Mouse (Mus musculus) lung, postnatal 0 days (tissue): ENCODE results near the gene AI182371. TPM values are rescaled to one million over a fixed set of nuclear protein-coding genes. Genes with fewer than 3 reads are reported as not detected.

ENCODE experiments used
- ATAC-seq: fragments of 200-750 bp; cut with Nextera tagmentation; 2 replicates; pipeline ENCODE4 v1.8.0; 2017; ENCODE audit warnings: moderate library complexity
- DNase-seq: peaks from one replicate; pipeline ENCODE4 v3.0.0-alpha.2; 2016; ENCODE audit warnings: low spot score
- H3K27ac ChIP-seq: fragments of 300-500 bp; sonication (generic); 2 replicates; pipeline ENCODE4 v1.5.1; 2014; ENCODE audit warnings: antibody characterized with exemption, mild to moderate bottlenecking, low read length, mixed read lengths
- H3K27me3 ChIP-seq: fragments of 300-500 bp; sonication (generic); replicated peaks from 2 replicates; pipeline ENCODE4 v1.6.1; 2014; ENCODE audit warnings: low read length, mixed read lengths; ENCODE audit not compliant: insufficient read depth
- H3K36me3 ChIP-seq: fragments of 300-500 bp; sonication (generic); 2 replicates; pipeline ENCODE4 v1.6.1; 2014; ENCODE audit warnings: low read length, mixed read lengths; ENCODE audit not compliant: insufficient read depth
- H3K4me1 ChIP-seq: fragments of 300-500 bp; sonication (generic); 2 replicates; pipeline ENCODE4 v1.6.1; 2014; ENCODE audit warnings: antibody characterized with exemption, low read depth, low read length, mixed read lengths; ENCODE audit not compliant: insufficient read depth
- H3K4me2 ChIP-seq: fragments of 300-500 bp; sonication (generic); replicated peaks from 2 replicates; pipeline ENCODE4 v1.6.1; 2014; ENCODE audit warnings: low read depth, mild to moderate bottlenecking, low read length, moderate library complexity, mixed read lengths
- H3K4me3 ChIP-seq: fragments of 300-500 bp; sonication (generic); 2 replicates; pipeline ENCODE4 v1.5.1; 2014; ENCODE audit warnings: low read depth, low read length
- H3K9ac ChIP-seq: fragments of 300-500 bp; sonication (generic); replicated peaks from 2 replicates; pipeline ENCODE4 v1.6.1; 2014; ENCODE audit warnings: low read depth, mild to moderate bottlenecking
- H3K9me3 ChIP-seq: fragments of 300-500 bp; sonication (generic); 2 replicates; pipeline ENCODE4 v1.6.1; 2016; ENCODE audit warnings: low read length, mixed read lengths
- CTCF ChIP-seq: IDR thresholded peaks from 2 replicates; pipeline ENCODE4 v1.5.1; 2016; ENCODE audit warnings: antibody characterized with exemption, mild to moderate bottlenecking
- EP300 ChIP-seq: IDR thresholded peaks from 2 replicates; pipeline ENCODE4 v1.6.1; 2016; ENCODE audit warnings: antibody characterized with exemption, mild to moderate bottlenecking, control low read depth
- WGBS: fragments of 180-500 bp; shearing (Covaris S2); extraction: QIAGEN DNeasy Blood & Tissue Kit; methylation state at CpG from one replicate; pipeline ENCODE4 v1.1.7; 2014; 5-methylcytosine and 5-hydroxymethylcytosine counted together
- polyA plus RNA-seq: library from polyadenylated mRNA; unstranded; fragments of >200 nt; fragmentation: Nextera tagmentation; extraction: Ambion mirVana; gene quantifications from 2 replicates; pipeline ENCODE4 v1.2.1, GENCODE M21; 2015

AI182371 gene
- polyA plus RNA-seq, 1 experiment from 2014 or later = 3.0 TPM

DNA sequence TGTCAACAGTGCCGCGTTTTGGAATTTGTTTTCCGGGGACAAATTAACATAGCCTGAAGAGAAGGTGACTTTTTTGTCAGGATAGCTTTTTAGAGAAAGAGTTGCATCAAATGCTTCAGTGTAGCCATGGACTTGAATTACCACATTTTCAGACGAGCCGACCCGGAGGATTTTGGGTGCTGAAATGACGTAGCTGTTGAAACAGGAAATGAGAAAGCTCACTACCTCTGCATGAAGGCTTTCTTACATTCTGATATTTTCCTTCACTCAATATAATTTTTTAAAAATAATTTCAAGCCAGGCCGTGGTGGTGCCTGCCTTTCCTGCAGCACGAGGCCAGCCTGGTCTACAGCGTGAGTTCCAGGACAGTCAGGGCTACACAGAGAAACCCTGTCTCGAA is 44.1 kb downstream of the AI182371 start:
- H3K4me2 ChIP-seq = no peak overlapping the region
- 77% methylated on average over 11 of the region's 11 CpGs for WGBS
- no peaks in the 10 kb centered on the region for H3K36me3 ChIP-seq
- H3K4me3 ChIP-seq = no peak overlapping the region
- no peak overlapping the region for H3K9ac ChIP-seq
- no peaks in the 10 kb centered on the region for H3K27me3 ChIP-seq
- no peak for ATAC-seq
- no peaks in the 10 kb centered on the region for H3K9me3 ChIP-seq
- no peak overlapping the region for H3K27ac ChIP-seq
- H3K4me1 ChIP-seq = no peaks in the 10 kb centered on the region
- TF ChIP-seq EP300 = no peak
- no peak for TF ChIP-seq CTCF
- DNase-seq = no peak

DNA sequence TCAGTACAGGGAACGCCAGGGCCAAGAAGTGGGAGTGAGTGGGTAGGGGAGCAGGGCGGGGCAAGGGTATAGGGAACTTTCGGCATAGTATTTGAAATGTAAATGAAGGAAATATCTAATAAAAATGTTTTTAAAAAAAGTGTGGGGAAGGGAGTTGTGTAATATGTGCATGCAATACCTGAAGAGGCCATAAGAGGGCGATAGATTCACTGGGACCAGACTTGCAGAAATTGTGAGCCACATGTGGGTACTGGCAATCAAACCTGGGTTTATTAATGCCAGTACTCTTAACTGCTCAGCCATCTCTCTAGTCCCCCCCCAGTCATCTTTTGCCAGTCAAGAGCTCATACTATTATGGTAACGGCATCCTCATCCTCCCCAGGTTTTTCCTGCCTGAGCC is 52.5 kb downstream of the AI182371 start:
- no peak overlapping the region for H3K4me3 ChIP-seq
- H3K4me2 ChIP-seq = no peak overlapping the region
- no peaks in the 10 kb centered on the region for H3K27me3 ChIP-seq
- H3K27ac ChIP-seq = no peak overlapping the region
- no peaks in the 10 kb centered on the region for H3K4me1 ChIP-seq
- H3K9ac ChIP-seq = no peak overlapping the region
- DNase-seq = peak; percentile 60
- H3K9me3 ChIP-seq = no peaks in the 10 kb centered on the region
- no peak for ATAC-seq
- 29% methylated on average over 5 of the region's 5 CpGs for WGBS
- no peak for TF ChIP-seq EP300
- peak; percentile 82 for TF ChIP-seq CTCF
- no peaks in the 10 kb centered on the region for H3K36me3 ChIP-seq

- ATAC-seq = no peak
- no peaks in the 10 kb centered on the region for H3K27me3 ChIP-seq
- peak; percentile 72 for DNase-seq
- H3K9me3 ChIP-seq = no peaks in the 10 kb centered on the region
- no peak overlapping the region for H3K9ac ChIP-seq
- TF ChIP-seq CTCF (peak; percentile 85), EP300 (no peak)
- 67% methylated on average over 2 of the region's 2 CpGs for WGBS
- no peaks in the 10 kb centered on the region for H3K36me3 ChIP-seq
- no peak overlapping the region for H3K4me3 ChIP-seq
- H3K4me1 ChIP-seq = no peaks in the 10 kb centered on the region
- H3K27ac ChIP-seq = no peak overlapping the region
- H3K4me2 ChIP-seq = no peak overlapping the region
These were observed 56.4 kb downstream of the AI182371 start for GRCm38 (mm10) chr2:35044956-35045355.

DNA sequence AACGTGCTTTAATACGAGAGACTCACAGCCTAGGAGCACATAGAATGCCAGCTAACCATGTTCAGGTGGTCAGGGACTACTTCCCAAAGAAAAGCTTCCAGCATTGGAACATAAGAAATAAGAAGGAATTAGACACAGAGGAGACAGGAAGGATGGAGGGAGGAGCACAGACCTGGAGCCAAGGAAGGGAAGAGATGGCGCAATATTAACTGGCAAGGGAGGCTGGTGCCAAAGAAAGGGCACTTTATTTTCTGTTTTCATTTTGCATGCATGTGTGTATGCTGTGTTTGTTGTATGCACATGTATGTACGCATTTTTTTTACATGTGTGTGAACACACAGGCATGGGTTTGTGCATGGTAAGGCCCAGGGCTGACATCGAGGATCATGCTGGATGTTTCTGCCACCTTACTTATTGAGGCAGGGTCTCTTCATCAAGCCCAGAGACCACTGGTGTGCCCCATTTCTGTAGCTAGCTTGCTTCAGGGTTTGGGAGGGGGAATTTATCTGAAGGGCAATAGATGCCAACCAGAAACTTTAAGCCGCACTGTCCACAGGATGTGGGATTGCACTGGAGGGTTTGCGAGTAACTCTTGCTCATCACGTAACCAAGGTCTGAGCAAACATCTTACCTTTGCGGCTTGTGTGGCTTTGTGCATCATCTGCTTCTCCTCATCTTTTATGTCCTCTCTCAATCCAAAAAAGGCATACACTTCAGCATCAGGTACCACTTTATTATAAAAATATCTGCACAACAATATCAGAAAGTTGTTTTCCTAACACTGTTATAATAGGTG is 62.6 kb downstream of the AI182371 start:
- Histone ChIP-seq H3K9me3 (no peaks in the 10 kb centered on the region), H3K4me1 (no peaks in the 10 kb centered on the region), H3K4me3 (no peak overlapping the region), H3K27ac (no peak overlapping the region), H3K4me2 (no peak overlapping the region), H3K9ac (no peak overlapping the region), H3K36me3 (no peaks in the 10 kb centered on the region), H3K27me3 (no peaks in the 10 kb centered on the region)
- no peak for TF ChIP-seq EP300
- no peak for TF ChIP-seq CTCF
- DNase-seq (no peak), ATAC-seq (no peak)
- WGBS = 87% methylated on average over 9 of the region's 9 CpGs

Other genes starting within 250 kb of the AI182371 start
- 5.4 and 7.2 TPM in 2 replicates for gene Cutal, start 227.1 kb downstream of the AI182371 start, polyA plus RNA-seq
- 61.2 and 64.7 TPM in 2 replicates for gene Psmd5, start 226.6 kb downstream of the AI182371 start, polyA plus RNA-seq
- 1.3 and 1.6 TPM in 2 replicates for gene Phf19, start 187.5 kb downstream of the AI182371 start, polyA plus RNA-seq
- 61.4 and 67.0 TPM in 2 replicates for gene Traf1, start 139.8 kb downstream of the AI182371 start, polyA plus RNA-seq
- gene Hc, start 40.1 kb downstream of the AI182371 start, polyA plus RNA-seq = 149 and 172 TPM in 2 replicates
- 20.1 and 21.3 TPM in 2 replicates for gene Cntrl, start 7.9 kb upstream of the AI182371 start, polyA plus RNA-seq
- gene Rab14, start 99.6 kb upstream of the AI182371 start, polyA plus RNA-seq = 434 and 473 TPM in 2 replicates
- gene Gsn, start 154.8 kb upstream of the AI182371 start, polyA plus RNA-seq = 956 and 1,007 TPM in 2 replicates
- gene Stom, start 235.4 kb upstream of the AI182371 start, polyA plus RNA-seq = 76.9 and 86.2 TPM in 2 replicates